Mouse (Mus musculus) liver, embryonic 14.5 days (tissue): ENCODE results near the gene Mettl11b.

Source experiments
- CTCF ChIP-seq: IDR thresholded peaks from 2 replicates; pipeline ENCODE4 v1.5.1; 2016; ENCODE audit warnings: antibody characterized with exemption, low read depth, control low read depth
- EP300 ChIP-seq: IDR thresholded peaks from 2 replicates; pipeline ENCODE4 v1.6.1; 2016; ENCODE audit warnings: antibody characterized with exemption, low read depth

DNA sequence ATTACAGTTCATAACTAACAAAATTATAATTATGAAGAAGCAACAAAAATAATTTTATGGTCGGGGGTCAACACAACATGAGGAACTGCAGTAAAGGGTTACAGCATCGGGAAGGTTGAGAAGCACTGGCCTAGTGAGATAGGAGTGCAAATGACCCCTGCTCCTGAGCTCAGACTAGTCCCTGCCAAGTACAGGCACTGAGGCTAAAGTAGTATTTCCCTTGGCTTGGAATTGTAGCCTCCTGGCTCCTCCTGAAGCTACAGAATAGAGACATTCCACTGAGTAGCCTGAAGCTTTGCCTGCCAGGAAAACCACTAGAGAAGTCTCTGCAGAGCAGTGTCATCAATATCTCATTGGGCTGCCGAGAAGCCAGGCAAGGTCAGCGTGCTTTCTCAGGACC, 53.7 kb downstream of the Mettl11b start:
- TF ChIP-seq CTCF, result no peak
- no peak for TF ChIP-seq EP300
